21 mouse cellular contexts compared by ENCODE assay signal in the genomic region with DNA sequence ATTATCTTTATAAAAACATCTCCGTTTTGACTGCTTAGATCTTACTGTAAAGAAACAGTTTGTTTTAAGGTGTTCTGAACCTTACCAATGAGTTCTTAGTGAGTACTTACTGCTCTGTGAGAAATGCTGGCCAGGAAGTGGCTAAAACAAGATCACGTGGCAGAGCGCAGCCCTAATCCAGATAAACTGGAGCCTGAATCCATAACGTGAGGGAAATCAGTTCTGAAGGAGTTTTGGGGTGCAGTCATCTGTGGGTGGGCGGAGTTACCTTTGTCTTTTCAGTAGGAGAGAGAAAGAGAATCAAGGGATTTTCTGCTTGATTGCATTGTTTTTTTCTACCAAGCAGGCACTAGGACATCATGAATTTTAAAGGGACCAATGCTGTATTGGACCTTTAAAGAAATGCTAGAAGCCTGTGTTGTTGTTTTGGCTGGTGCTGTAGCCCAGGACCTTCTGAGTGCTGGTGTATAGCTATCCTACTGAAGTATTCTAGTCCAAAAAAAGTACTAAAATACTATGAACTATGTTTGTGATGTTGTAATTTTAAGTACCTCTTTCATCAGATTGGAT. TPM values are rescaled to one million over a fixed set of nuclear protein-coding genes. Genes with fewer than 3 reads are reported as not detected.
DNase-seq lines count a peak whose midpoint lies in the region; ATAC-seq and TF ChIP-seq lines count a peak whose summit lies in the region.
"Had no signal": no experiment of that assay in that cellular context is flagged by ENCODE, and none has a peak within 500 bp of the region (broad histone marks: within the 10 kb centered on the region; RNA-seq: fewer than 3 reads in every experiment).

No protein-coding gene starts in this region.

- H3K36me3 ChIP-seq in hindbrain, embryonic 14.5 days (replicated peaks; ENCODE audit: control insufficient read depth, insufficient read depth) = no peaks in the 10 kb centered on the region
- no peaks in the 10 kb centered on the region for H3K36me3 ChIP-seq in hindbrain, embryonic 10.5 days
- H3K36me3 ChIP-seq in midbrain, embryonic 10.5 days = no peaks in the 10 kb centered on the region
- H3K36me3 ChIP-seq in midbrain, postnatal 0 days (ENCODE audit: insufficient read depth, low read length) = no peaks in the 10 kb centered on the region
- no peaks in the 10 kb centered on the region for H3K36me3 ChIP-seq in forebrain, embryonic 12.5 days (replicated peaks)
- H3K36me3 ChIP-seq: heart, embryonic 13.5 days; hindbrain, embryonic 15.5 days; lung, embryonic 15.5 days had no signal

- ATAC-seq in hindbrain, embryonic 14.5 days (ENCODE audit: low FRiP score) = 0 out of 2 replicates have a peak, but pooled peaks have one; percentile 26
- ATAC-seq in midbrain, postnatal 0 days (ENCODE audit: low FRiP score) = no peak
- peak; percentile 77 for ATAC-seq in forebrain, embryonic 12.5 days (ENCODE audit: low FRiP score)
- ATAC-seq: intestine, embryonic 16.5 days had no signal

- no peak for TF ChIP-seq CTCF in midbrain, postnatal 0 days (IDR thresholded peaks at IDR 0.05)

- no peak overlapping the region for H3K27ac ChIP-seq in hindbrain, embryonic 14.5 days
- H3K27ac ChIP-seq in hindbrain, embryonic 10.5 days = no peak overlapping the region
- 0 out of 2 replicates have a peak overlapping the region, but pooled peaks have one; percentile 46 for H3K27ac ChIP-seq in midbrain, embryonic 10.5 days (replicated peaks)
- no peak overlapping the region; the same call in 1 of the 2 replicates for H3K27ac ChIP-seq in midbrain, postnatal 0 days (ENCODE audit: low read depth, low read length)
- H3K27ac ChIP-seq in forebrain, embryonic 12.5 days = no peak overlapping the region
- H3K27ac ChIP-seq: heart, embryonic 13.5 days; hindbrain, embryonic 15.5 days; liver, embryonic 14.5 days; lung, embryonic 15.5 days had no signal

- H3K9me3 ChIP-seq in hindbrain, embryonic 14.5 days (ENCODE audit: control insufficient read depth, low read length) = no peaks in the 10 kb centered on the region
- no peaks in the 10 kb centered on the region for H3K9me3 ChIP-seq in hindbrain, embryonic 10.5 days
- H3K9me3 ChIP-seq in midbrain, embryonic 10.5 days (replicated peaks) = no peaks in the 10 kb centered on the region
- no peaks in the 10 kb centered on the region for H3K9me3 ChIP-seq in midbrain, postnatal 0 days (ENCODE audit: low read length)
- H3K9me3 ChIP-seq in forebrain, embryonic 12.5 days = no peaks in the 10 kb centered on the region
- H3K9me3 ChIP-seq: heart, embryonic 13.5 days; hindbrain, embryonic 15.5 days; lung, embryonic 15.5 days had no signal

- H3K4me3 ChIP-seq in hindbrain, embryonic 14.5 days (replicated peaks; ENCODE audit: low read length) = no peak overlapping the region
- no peak overlapping the region for H3K4me3 ChIP-seq in hindbrain, embryonic 10.5 days
- H3K4me3 ChIP-seq in midbrain, embryonic 10.5 days = no peak overlapping the region
- H3K4me3 ChIP-seq in midbrain, postnatal 0 days (ENCODE audit: low read depth, low read length) = no peak overlapping the region
- no peak overlapping the region for H3K4me3 ChIP-seq in forebrain, embryonic 12.5 days (replicated peaks)
- H3K4me3 ChIP-seq: heart, embryonic 13.5 days; hindbrain, embryonic 15.5 days; lung, embryonic 15.5 days; myocyte had no signal

- H3K9ac ChIP-seq in hindbrain, embryonic 14.5 days = no peak overlapping the region
- no peak overlapping the region for H3K9ac ChIP-seq in midbrain, postnatal 0 days (replicated peaks; ENCODE audit: low read length, poor library complexity, severe bottlenecking)
- no peak overlapping the region for H3K9ac ChIP-seq in forebrain, embryonic 12.5 days
- H3K9ac ChIP-seq: heart, embryonic 13.5 days; hindbrain, embryonic 15.5 days; liver, embryonic 14.5 days; lung, embryonic 15.5 days had no signal

- H3K4me1 ChIP-seq in hindbrain, embryonic 14.5 days (replicated peaks; ENCODE audit: control insufficient read depth, insufficient read depth, low read length) = no peaks in the 10 kb centered on the region; the same call in 1 of the 2 replicates
- peaks cover 17% of the 10 kb centered on the region; the same call in 1 of the 2 replicates for H3K4me1 ChIP-seq in hindbrain, embryonic 10.5 days (replicated peaks)
- H3K4me1 ChIP-seq in midbrain, embryonic 10.5 days = peaks cover 31% of the 10 kb centered on the region
- H3K4me1 ChIP-seq in midbrain, postnatal 0 days (ENCODE audit: insufficient read depth, low read length) = no peaks in the 10 kb centered on the region
- peaks cover 7% of the 10 kb centered on the region for H3K4me1 ChIP-seq in forebrain, embryonic 12.5 days
- H3K4me1 ChIP-seq: hindbrain, embryonic 15.5 days had no signal

- H3K27me3 ChIP-seq in hindbrain, embryonic 14.5 days (ENCODE audit: control insufficient read depth, insufficient read depth, low read length) = no peaks in the 10 kb centered on the region
- no peaks in the 10 kb centered on the region for H3K27me3 ChIP-seq in hindbrain, embryonic 10.5 days (ENCODE audit: insufficient read depth, poor library complexity, severe bottlenecking)
- H3K27me3 ChIP-seq in midbrain, embryonic 10.5 days (ENCODE audit: low read depth, poor library complexity, severe bottlenecking) = no peaks in the 10 kb centered on the region
- no peaks in the 10 kb centered on the region for H3K27me3 ChIP-seq in midbrain, postnatal 0 days (ENCODE audit: insufficient read depth, low read length)
- H3K27me3 ChIP-seq in forebrain, embryonic 12.5 days = no peaks in the 10 kb centered on the region
- H3K27me3 ChIP-seq: heart, embryonic 13.5 days; hindbrain, embryonic 15.5 days; lung, embryonic 15.5 days had no signal

- no peak for DNase-seq in hindbrain, embryonic 14.5 days (ENCODE audit: low spot score)
- DNase-seq in hindbrain, embryonic 10.5 days (ENCODE audit: low spot score) = no peak
- DNase-seq in midbrain, embryonic 10.5 days (ENCODE audit: low spot score) = no peak
- no peak for DNase-seq in midbrain, postnatal 0 days (ENCODE audit: low spot score)
- no peak for DNase-seq in c-Kit-positive CD71-positive TER-119-positive erythroid progenitor cells, embryonic 14.5 days (ENCODE audit: low spot score)
- DNase-seq in thymus, postnatal 0 days (ENCODE audit: low spot score) = no peak
- DNase-seq: adrenal gland, adult 8-10 months; B cell, adult 2 months; cerebellum, adult 11-12 months; cerebellum, postnatal 14 days; layer of hippocampus, postnatal 36 days; lung, postnatal 4 days; right cerebral cortex, postnatal 14 days; spleen, adult 18-20 months had no signal

- 43% methylated on average over 5 of the region's 5 CpGs for WGBS in hindbrain, embryonic 14.5 days
- 48% methylated on average over 5 of the region's 5 CpGs for WGBS in hindbrain, embryonic 10.5 days
- 31% methylated on average over 5 of the region's 5 CpGs for WGBS in midbrain, embryonic 10.5 days
- WGBS in midbrain, postnatal 0 days = 27% methylated on average over 5 of the region's 5 CpGs
- WGBS in forebrain, embryonic 12.5 days = 22% methylated on average over 5 of the region's 5 CpGs

- no peak overlapping the region for H3K4me2 ChIP-seq in hindbrain, embryonic 14.5 days (replicated peaks)
- H3K4me2 ChIP-seq in midbrain, postnatal 0 days (ENCODE audit: low read depth, low read length, poor library complexity, severe bottlenecking) = no peak overlapping the region
- H3K4me2 ChIP-seq in forebrain, embryonic 12.5 days = no peak overlapping the region
- H3K4me2 ChIP-seq: heart, embryonic 13.5 days; hindbrain, embryonic 15.5 days; lung, embryonic 15.5 days had no signal

RNA-seq across cellular contexts. Expression of gene Myo6, which starts 23.6 kb away (rescaled TPM):
- 27.9 and 30.2 TPM in 2 replicates for polyA plus RNA-seq in hindbrain, embryonic 14.5 days (2014; fragmentation: Nextera tagmentation; extraction: Ambion mirVana)
- polyA plus RNA-seq in hindbrain, embryonic 10.5 days (2016; fragmentation: Nextera tagmentation; extraction: Ambion mirVana) = 8.8 and 11.2 TPM in 2 replicates
- 8.4 and 9.9 TPM in 2 replicates for polyA plus RNA-seq in midbrain, embryonic 10.5 days (2016; fragmentation: Nextera tagmentation; extraction: Ambion mirVana)
- total RNA-seq in midbrain, postnatal 0 days (2014; rRNA removed) = 44.6 and 66.6 TPM in 2 replicates
- 24.6 and 25.5 TPM in 2 replicates for polyA plus RNA-seq in midbrain, postnatal 0 days (2015; fragmentation: Nextera tagmentation; extraction: Ambion mirVana)
- 13.5 and 15.1 TPM in 2 replicates for polyA plus RNA-seq in forebrain, embryonic 12.5 days (2016; fragmentation: Nextera tagmentation; extraction: Ambion mirVana)
- polyA plus RNA-seq in thymus, postnatal 0 days (2015; fragmentation: Nextera tagmentation; extraction: Ambion mirVana) = 52.5 and 66.3 TPM in 2 replicates
